Mouse (Mus musculus) heart, embryonic 16.5 days (tissue): ENCODE data around the gene Csrp1. TPM values are rescaled to one million over a fixed set of nuclear protein-coding genes. Genes with fewer than 3 reads are reported as not detected.

Experiments used
- ATAC-seq: fragments of 200-750 bp; cut with Nextera tagmentation; replicated peaks from 2 replicates; pipeline ENCODE4 v1.8.0; 2017; ENCODE audit warnings: moderate number of reproducible peaks; ENCODE audit not compliant: insufficient read depth, low FRiP score; ENCODE audit errors: extremely low read depth
- H3K27ac ChIP-seq: fragments of 300-500 bp; sonication (generic); 2 replicates; pipeline ENCODE4 v1.5.1; 2014; ENCODE audit warnings: mild to moderate bottlenecking, low read length, control low read depth, moderate library complexity
- H3K27me3 ChIP-seq: fragments of 300-500 bp; sonication (generic); 2 replicates; pipeline ENCODE4 v1.6.1; 2014; ENCODE audit warnings: low read length, mixed read lengths; ENCODE audit not compliant: control insufficient read depth, insufficient read depth
- H3K36me3 ChIP-seq: fragments of 300-500 bp; sonication (generic); 2 replicates; pipeline ENCODE4 v1.6.1; 2014; ENCODE audit not compliant: control insufficient read depth, insufficient read depth
- H3K4me1 ChIP-seq: fragments of 300-500 bp; sonication (generic); 2 replicates; pipeline ENCODE4 v1.6.1; 2014; ENCODE audit warnings: low read length, mixed read lengths; ENCODE audit not compliant: control insufficient read depth, insufficient read depth
- H3K4me2 ChIP-seq: fragments of 300-500 bp; sonication (generic); 2 replicates; pipeline ENCODE4 v1.6.1; 2014; ENCODE audit warnings: low read depth, mild to moderate bottlenecking, control low read depth, low read length
- H3K4me3 ChIP-seq: fragments of 300-500 bp; sonication (generic); 2 replicates; pipeline ENCODE4 v1.5.1; 2014; ENCODE audit warnings: mild to moderate bottlenecking, control low read depth, low read length
- H3K9ac ChIP-seq: fragments of 300-500 bp; sonication (generic); 2 replicates; pipeline ENCODE4 v1.6.1; 2014; ENCODE audit warnings: low read length, control low read depth
- H3K9me3 ChIP-seq: fragments of 300-500 bp; sonication (generic); replicated peaks from 2 replicates; pipeline ENCODE4 v1.6.1; 2016; ENCODE audit warnings: low read length; ENCODE audit not compliant: control insufficient read depth
- WGBS: fragments of 180-500 bp; shearing (Covaris S2); extraction: QIAGEN DNeasy Blood & Tissue Kit; methylation state at CpG from one replicate; pipeline ENCODE4 v1.1.7; 2014; 5-methylcytosine and 5-hydroxymethylcytosine counted together
- polyA plus RNA-seq: library from polyadenylated mRNA; unstranded; fragments of >200 nt; fragmentation: Nextera tagmentation; extraction: Ambion mirVana; gene quantifications from 2 replicates; pipeline ENCODE4 v1.2.1, GENCODE M21; 2015

The Csrp1 gene
- polyA plus RNA-seq, 1 experiment from 2014 or later: 160 TPM

- no peak overlapping the region for H3K9ac ChIP-seq
- H3K4me3 ChIP-seq: no peak overlapping the region
- H3K27me3 ChIP-seq: no peaks in the 10 kb centered on the region
- no peak overlapping the region for H3K27ac ChIP-seq
- no peaks in the 10 kb centered on the region for H3K9me3 ChIP-seq
- H3K4me1 ChIP-seq: peaks cover 25% of the 10 kb centered on the region
- H3K4me2 ChIP-seq: no peak overlapping the region
- ATAC-seq: no peak
- H3K36me3 ChIP-seq: no peaks in the 10 kb centered on the region
- 76% methylated on average over 4 of the region's 4 CpGs for WGBS
These were observed 4.3 kb downstream of the Csrp1 start for GRCm38 (mm10) chr1:135724134-135724533.

GRCm38 (mm10) chr1:135725324-135725723 is 5.5 kb downstream of the Csrp1 start:
- Histone ChIP-seq H3K36me3 (no peaks in the 10 kb centered on the region), H3K4me3 (no peak overlapping the region), H3K27me3 (no peaks in the 10 kb centered on the region), H3K9me3 (no peaks in the 10 kb centered on the region), H3K4me1 (peaks cover 25% of the 10 kb centered on the region), H3K4me2 (no peak overlapping the region), H3K9ac (no peak overlapping the region), H3K27ac (peak overlapping the region; percentile 46; the same call in 1 of the 2 replicates)
- WGBS: 90% methylated on average over 6 of the region's 6 CpGs
- ATAC-seq: no peak

GRCm38 (mm10) chr1:135725936-135726335 is 6.1 kb downstream of the Csrp1 start:
- no peak for ATAC-seq
- Histone ChIP-seq H3K4me3 (no peak overlapping the region), H3K4me1 (peaks cover 30% of the 10 kb centered on the region), H3K36me3 (no peaks in the 10 kb centered on the region), H3K27me3 (no peaks in the 10 kb centered on the region), H3K9me3 (no peaks in the 10 kb centered on the region), H3K9ac (no peak overlapping the region), H3K4me2 (no peak overlapping the region; the same call in 1 of the 2 replicates), H3K27ac (peak overlapping the region; percentile 46; the same call in 1 of the 2 replicates)
- 27% methylated on average over 7 of the region's 7 CpGs for WGBS

- 1% methylated on average over 34 of the region's 35 CpGs for WGBS
- Histone ChIP-seq H3K27ac (peak overlapping the region; percentile 96), H3K4me1 (peaks cover 58% of the 10 kb centered on the region), H3K36me3 (no peaks in the 10 kb centered on the region), H3K9ac (peak overlapping the region; percentile 94), H3K27me3 (no peaks in the 10 kb centered on the region), H3K4me3 (peak overlapping the region; percentile 85), H3K9me3 (no peaks in the 10 kb centered on the region), H3K4me2 (peak overlapping the region; percentile 89)
- peak; percentile 86 for ATAC-seq
These were observed 8.9 kb downstream of the Csrp1 start for GRCm38 (mm10) chr1:135728631-135729366.

- peak overlapping the region; percentile 96 for H3K27ac ChIP-seq
- H3K4me1 ChIP-seq: peaks cover 63% of the 10 kb centered on the region
- ATAC-seq: peak; percentile 26
- no peaks in the 10 kb centered on the region for H3K36me3 ChIP-seq
- peak overlapping the region; percentile 85 for H3K4me3 ChIP-seq
- peak overlapping the region; percentile 94 for H3K9ac ChIP-seq
- peak overlapping the region; percentile 89 for H3K4me2 ChIP-seq
- no peaks in the 10 kb centered on the region for H3K9me3 ChIP-seq
- 1% methylated on average over 11 of the region's 11 CpGs for WGBS
- H3K27me3 ChIP-seq: no peaks in the 10 kb centered on the region
These were observed 9.5 kb downstream of the Csrp1 start for GRCm38 (mm10) chr1:135729367-135729713.

GRCm38 (mm10) chr1:135729821-135730220 is 10.0 kb downstream of the Csrp1 start:
- WGBS: 7% methylated on average over 4 of the region's 4 CpGs
- H3K4me3 ChIP-seq: peak overlapping the region; percentile 85
- H3K4me1 ChIP-seq: peaks cover 68% of the 10 kb centered on the region
- no peaks in the 10 kb centered on the region for H3K27me3 ChIP-seq
- peak overlapping the region; percentile 96 for H3K27ac ChIP-seq
- no peaks in the 10 kb centered on the region for H3K9me3 ChIP-seq
- peak overlapping the region; percentile 89 for H3K4me2 ChIP-seq
- H3K36me3 ChIP-seq: no peaks in the 10 kb centered on the region
- peak overlapping the region; percentile 94 for H3K9ac ChIP-seq
- no peak for ATAC-seq

GRCm38 (mm10) chr1:135730296-135730695 is 10.4 kb downstream of the Csrp1 start:
- Histone ChIP-seq H3K27me3 (no peaks in the 10 kb centered on the region), H3K9me3 (no peaks in the 10 kb centered on the region), H3K9ac (peak overlapping the region; percentile 94), H3K27ac (peak overlapping the region; percentile 96), H3K4me3 (peak overlapping the region; percentile 85), H3K36me3 (no peaks in the 10 kb centered on the region), H3K4me1 (peaks cover 73% of the 10 kb centered on the region), H3K4me2 (peak overlapping the region; percentile 89)
- no peak for ATAC-seq
- WGBS: 5% methylated on average over 3 of the region's 3 CpGs

- WGBS: 20% methylated on average over 7 of the region's 7 CpGs
- Histone ChIP-seq H3K27ac (peak overlapping the region; percentile 96), H3K9ac (peak overlapping the region; percentile 63), H3K4me2 (peak overlapping the region; percentile 89), H3K4me1 (peaks cover 75% of the 10 kb centered on the region), H3K9me3 (no peaks in the 10 kb centered on the region), H3K4me3 (peak overlapping the region; percentile 85), H3K36me3 (0 out of 2 replicates have a peak, but pooled peaks cover 2% of the 10 kb centered on the region), H3K27me3 (no peaks in the 10 kb centered on the region)
- ATAC-seq: no peak
These were observed 11.5 kb downstream of the Csrp1 start for GRCm38 (mm10) chr1:135731393-135731792.

- Histone ChIP-seq H3K36me3 (0 out of 2 replicates have a peak, but pooled peaks cover 2% of the 10 kb centered on the region), H3K4me3 (peak overlapping the region; percentile 85), H3K27ac (peak overlapping the region; percentile 96), H3K9ac (peak overlapping the region; percentile 63), H3K27me3 (no peaks in the 10 kb centered on the region), H3K4me1 (peaks cover 72% of the 10 kb centered on the region), H3K9me3 (no peaks in the 10 kb centered on the region), H3K4me2 (peak overlapping the region; percentile 89)
- ATAC-seq: peak; percentile 30; the same call in 1 of the 2 replicates
- 23% methylated on average over 11 of the region's 11 CpGs for WGBS
These were observed 12.2 kb downstream of the Csrp1 start for GRCm38 (mm10) chr1:135731897-135732684.
